Mouse (Mus musculus): ENCODE measurements around the gene Ada. TPM values are rescaled to one million over a fixed set of nuclear protein-coding genes. Genes with fewer than 3 reads are reported as not detected.

Ada gene
- polyA plus RNA-seq, 1 experiment: 0.39 TPM

GRCm38 (mm10) chr2:163686886-163687285 is 63.2 kb downstream of the Ada start:
- H3K27me3 ChIP-seq (ENCODE audit: control insufficient read depth): no peaks in the 10 kb centered on the region
- H3K4me3 ChIP-seq (replicated peaks): no peak overlapping the region
- TF ChIP-seq GATA1 (IDR thresholded peaks at IDR 0.05; ENCODE audit: low read length) (no peak), TAL1 (IDR thresholded peaks at IDR 0.05; ENCODE audit: low read length) (no peak)
- H3K4me1 ChIP-seq (ENCODE audit: control insufficient read depth): peaks cover 85% of the 10 kb centered on the region
- H3K36me3 ChIP-seq (ENCODE audit: control insufficient read depth): peaks cover 11% of the 10 kb centered on the region
- no peaks in the 10 kb centered on the region for H3K9me3 ChIP-seq (ENCODE audit: control insufficient read depth, low read length)

GRCm38 (mm10) chr2:163686233-163686632 is 63.8 kb downstream of the Ada start:
- TF ChIP-seq GATA1 (IDR thresholded peaks at IDR 0.05; ENCODE audit: low read length) (no peak), TAL1 (IDR thresholded peaks at IDR 0.05; ENCODE audit: low read length) (no peak)
- H3K9me3 ChIP-seq (ENCODE audit: control insufficient read depth, low read length): no peaks in the 10 kb centered on the region
- peaks cover 82% of the 10 kb centered on the region for H3K4me1 ChIP-seq (ENCODE audit: control insufficient read depth)
- H3K4me3 ChIP-seq (replicated peaks): no peak overlapping the region
- no peaks in the 10 kb centered on the region for H3K27me3 ChIP-seq (ENCODE audit: control insufficient read depth)
- H3K36me3 ChIP-seq (ENCODE audit: control insufficient read depth): peaks cover 11% of the 10 kb centered on the region

GRCm38 (mm10) chr2:163685761-163686200 is 64.3 kb downstream of the Ada start:
- H3K4me1 ChIP-seq (ENCODE audit: control insufficient read depth): peaks cover 81% of the 10 kb centered on the region
- H3K4me3 ChIP-seq (replicated peaks): no peak overlapping the region
- H3K27me3 ChIP-seq (ENCODE audit: control insufficient read depth): no peaks in the 10 kb centered on the region
- H3K9me3 ChIP-seq (ENCODE audit: control insufficient read depth, low read length): no peaks in the 10 kb centered on the region
- H3K36me3 ChIP-seq (ENCODE audit: control insufficient read depth): peaks cover 13% of the 10 kb centered on the region
- TF ChIP-seq TAL1 (IDR thresholded peaks at IDR 0.05; ENCODE audit: low read length): no peak
- TF ChIP-seq GATA1 (IDR thresholded peaks at IDR 0.05; ENCODE audit: low read length): no peak

- H3K4me3 ChIP-seq (replicated peaks): no peak overlapping the region
- H3K9me3 ChIP-seq (ENCODE audit: control insufficient read depth, low read length): no peaks in the 10 kb centered on the region
- H3K36me3 ChIP-seq (ENCODE audit: control insufficient read depth): peaks cover 14% of the 10 kb centered on the region
- H3K4me1 ChIP-seq (ENCODE audit: control insufficient read depth): peaks cover 76% of the 10 kb centered on the region
- H3K27me3 ChIP-seq (ENCODE audit: control insufficient read depth): no peaks in the 10 kb centered on the region
- no peak for TF ChIP-seq GATA1 (IDR thresholded peaks at IDR 0.05; ENCODE audit: low read length)
- TF ChIP-seq TAL1 (IDR thresholded peaks at IDR 0.05; ENCODE audit: low read length): no peak
Observed at GRCm38 (mm10) chr2:163685287-163685686, 64.8 kb downstream of the Ada start.

GRCm38 (mm10) chr2:163682344-163682743 is 67.7 kb downstream of the Ada start:
- Histone ChIP-seq H3K36me3 (ENCODE audit: control insufficient read depth) (peaks cover 21% of the 10 kb centered on the region), H3K4me1 (ENCODE audit: control insufficient read depth) (peaks cover 58% of the 10 kb centered on the region), H3K27me3 (ENCODE audit: control insufficient read depth) (no peaks in the 10 kb centered on the region), H3K9me3 (ENCODE audit: control insufficient read depth, low read length) (no peaks in the 10 kb centered on the region), H3K4me3 (replicated peaks) (no peak overlapping the region)
- no peak for TF ChIP-seq GATA1 (IDR thresholded peaks at IDR 0.05; ENCODE audit: low read length)

- TF ChIP-seq TAL1 (IDR thresholded peaks at IDR 0.05; ENCODE audit: low read length): no peak
- Histone ChIP-seq H3K27me3 (ENCODE audit: control insufficient read depth) (no peaks in the 10 kb centered on the region), H3K9me3 (ENCODE audit: control insufficient read depth, low read length) (no peaks in the 10 kb centered on the region), H3K4me1 (ENCODE audit: control insufficient read depth) (peaks cover 38% of the 10 kb centered on the region), H3K4me3 (replicated peaks) (no peak overlapping the region), H3K36me3 (ENCODE audit: control insufficient read depth) (peaks cover 39% of the 10 kb centered on the region)
Observed at GRCm38 (mm10) chr2:163676745-163677144, 73.3 kb downstream of the Ada start.

Other genes starting within 250 kb of the Ada start
- 0.01 and 0.06 TPM in 2 replicates for gene Hnf4a, start 243.4 kb downstream of the Ada start, polyA plus RNA-seq (2012)
- 1.2 TPM in 2 replicates for gene Ttpal, start 147.9 kb downstream of the Ada start, polyA plus RNA-seq (2012)
- gene Serinc3, start 105.1 kb downstream of the Ada start, polyA plus RNA-seq (2012): 13.2 and 20.3 TPM in 2 replicates
- 136 and 157 TPM in 2 replicates for gene Pkig, start 91.9 kb downstream of the Ada start, polyA plus RNA-seq (2012)
- not detected in 2 replicates for gene Ccn5, start 70.6 kb upstream of the Ada start, polyA plus RNA-seq (2012)
- gene Kcnk15, start 103.4 kb upstream of the Ada start, polyA plus RNA-seq (2012): not detected in 2 replicates
- gene Rims4, start 168.4 kb upstream of the Ada start, polyA plus RNA-seq (2012): 0.01 TPM in 1 of 2 replicates, not detected in the other
- gene Ywhab, start 244.7 kb upstream of the Ada start, polyA plus RNA-seq (2012): 3.1 and 3.7 TPM in 2 replicates